Mouse (Mus musculus) gastrocnemius, adult 18-20 months (tissue): ENCODE data around the gene Unc45b. TPM values are rescaled to one million over a fixed set of nuclear protein-coding genes. Genes with fewer than 3 reads are reported as not detected.
A peak's percentile ranks its signal among the peaks of the same experiment; 100 is the strongest.

ENCODE experiments used
- DNase-seq: peaks from one replicate; pipeline ENCODE4 v3.0.0; 2021; ENCODE audit warnings: low spot score
- microRNA-seq: library from miRNA; unstranded; fragments of <30 nt; microRNA quantifications from one replicate; pipeline ENCODE4 v1.2.0, GENCODE M21; 2021
- total RNA-seq, 2 experiments: library from RNA; stranded (reverse); gene quantifications; 2 replicates each; pipeline ENCODE4 v1.2.3; 2021

Gene Unc45b
- total RNA-seq, 2 experiments from 2014 or later: 186 to 189 TPM

DNA sequence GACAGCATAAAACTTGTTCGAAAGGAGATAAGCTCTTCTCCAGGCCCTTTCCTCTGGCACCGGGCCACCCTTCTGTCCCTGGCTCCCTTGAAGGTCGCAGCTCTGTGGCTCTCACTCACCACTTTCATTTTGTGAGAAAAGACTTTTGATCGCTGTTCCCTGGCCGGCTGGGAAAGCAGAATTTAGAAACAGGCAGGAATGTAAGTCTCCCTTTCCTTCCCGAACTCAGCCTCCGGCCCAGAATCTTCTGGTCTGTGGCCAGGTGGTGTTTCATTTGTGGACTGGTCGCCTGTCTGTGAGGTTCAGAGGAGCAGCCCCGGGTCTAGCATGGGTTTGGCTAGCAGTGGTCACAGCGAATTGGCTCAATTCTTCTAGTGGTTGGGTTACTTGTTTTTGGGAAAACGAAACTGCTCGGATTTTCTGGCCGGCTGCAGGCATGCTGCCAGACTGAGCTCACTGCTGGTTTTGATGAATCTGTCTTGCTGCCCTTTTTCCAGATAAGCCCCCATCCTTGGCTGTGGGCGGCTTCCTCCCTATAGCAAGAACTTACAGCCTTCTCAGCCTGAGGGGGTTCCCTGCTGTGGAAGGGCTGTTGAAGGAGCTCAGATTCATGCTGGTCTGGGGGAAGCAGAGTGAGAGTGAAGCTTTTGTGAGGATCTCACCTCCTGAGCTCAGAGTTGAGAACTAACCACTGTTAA, 81.3 kb downstream of the Unc45b start, which contains the start of gene Slfn9:
Slfn9 (minus strand) TSS at position 362 of the 698 bp plus-strand sequence.
- peak; percentile 31 for DNase-seq

Small RNAs within 50 kb of the gene (microRNA-seq; reads per million reads assigned to microRNA genes)
- gene Mir7679: not detected

Other genes starting within 250 kb of the Unc45b start
- gene Cct6b, start 146.2 kb upstream of the Unc45b start, total RNA-seq: under 1 TPM in 1 of 2 experiments, not detected in 1; 0.36 TPM
- gene Zfp830, start 146.2 kb upstream of the Unc45b start, total RNA-seq: 10 to 100 TPM; 15.2 to 16.3 TPM
- gene Lig3, start 129.4 kb upstream of the Unc45b start, total RNA-seq: 10 to 100 TPM; 17.0 to 17.1 TPM
- 1 to 10 TPM; 6.3 to 7.4 TPM for gene Rffl, start 39.3 kb upstream of the Unc45b start, total RNA-seq
- 1 to 10 TPM; 2.9 to 4.7 TPM for gene Rad51d, start 19.9 kb upstream of the Unc45b start, total RNA-seq
- not detected for gene Fndc8, start 18.4 kb upstream of the Unc45b start, total RNA-seq
- gene Nle1, start 2.1 kb upstream of the Unc45b start, total RNA-seq: 10 to 100 TPM; 10.4 to 13.9 TPM
- gene Slfn5, start 40.8 kb downstream of the Unc45b start, total RNA-seq: 10 to 100 TPM; 16.5 to 24.1 TPM
- gene Slfn9, start 81.3 kb downstream of the Unc45b start, total RNA-seq: under 1 TPM; 0.14 to 0.28 TPM
- gene Slfn8, start 110.3 kb downstream of the Unc45b start, total RNA-seq: under 1 TPM; 0.11 to 0.21 TPM
- 1 to 10 TPM in 1 of 2 experiments, under 1 TPM in 1; 0.62 to 1.2 TPM for gene Slfn2, start 154.6 kb downstream of the Unc45b start, total RNA-seq
- gene Slfn1, start 206.3 kb downstream of the Unc45b start, total RNA-seq: not detected